Mouse (Mus musculus) forebrain, embryonic 16.5 days (tissue): ENCODE measurements at regions not wholly inside any gene's neighbourhood (a gene's known extent, or its start where the extent isn't known, plus 50 kb on each side); places are given as distances from the start of the nearest gene placed in this dataset.

Experiments
- ATAC-seq: fragments of 200-750 bp; cut with Nextera tagmentation; 2 replicates; pipeline ENCODE4 v1.8.0; 2017; ENCODE audit warnings: mild to moderate bottlenecking, moderate library complexity
- H3K27ac ChIP-seq: fragments of 300-500 bp; sonication (generic); 2 replicates; pipeline ENCODE4 v1.5.1; 2014; ENCODE audit warnings: low read length, control low read depth
- H3K27me3 ChIP-seq: fragments of 300-500 bp; sonication (generic); replicated peaks from 2 replicates; pipeline ENCODE4 v1.6.1; 2014; ENCODE audit warnings: low read length; ENCODE audit not compliant: control insufficient read depth, insufficient read depth
- H3K36me3 ChIP-seq: fragments of 300-500 bp; sonication (generic); 2 replicates; pipeline ENCODE4 v1.6.1; 2014; ENCODE audit not compliant: control insufficient read depth, insufficient read depth
- H3K4me1 ChIP-seq: fragments of 300-500 bp; sonication (generic); replicated peaks from 2 replicates; pipeline ENCODE4 v1.6.1; 2014; ENCODE audit warnings: low read length; ENCODE audit not compliant: control insufficient read depth, insufficient read depth
- H3K4me2 ChIP-seq: fragments of 300-500 bp; sonication (generic); 2 replicates; pipeline ENCODE4 v1.6.1; 2014; ENCODE audit warnings: mild to moderate bottlenecking, low read length, control low read depth
- H3K4me3 ChIP-seq: fragments of 300-500 bp; sonication (generic); replicated peaks from 2 replicates; pipeline ENCODE4 v1.5.1; 2014; ENCODE audit warnings: mild to moderate bottlenecking, low read length, control low read depth
- H3K9ac ChIP-seq: fragments of 300-500 bp; sonication (generic); replicated peaks from 2 replicates; pipeline ENCODE4 v1.6.1; 2014; ENCODE audit warnings: low read depth, low read length, control low read depth
- H3K9me3 ChIP-seq: fragments of 300-500 bp; sonication (generic); 2 replicates; pipeline ENCODE4 v1.6.1; 2016; ENCODE audit warnings: low read length; ENCODE audit not compliant: control insufficient read depth
- WGBS: fragments of 180-500 bp; shearing (Covaris S2); extraction: QIAGEN DNeasy Blood & Tissue Kit; methylation state at CpG from one replicate; pipeline ENCODE4 v1.1.7; 2014; 5-methylcytosine and 5-hydroxymethylcytosine counted together

- ATAC-seq = no peak
- WGBS = 82% methylated on average over 5 of the region's 5 CpGs
- H3K9ac ChIP-seq = no peak overlapping the region
- H3K27ac ChIP-seq = no peak overlapping the region
- no peak overlapping the region for H3K4me2 ChIP-seq
- H3K27me3 ChIP-seq = no peaks in the 10 kb centered on the region
- no peaks in the 10 kb centered on the region for H3K9me3 ChIP-seq
- H3K4me1 ChIP-seq = no peaks in the 10 kb centered on the region
- H3K4me3 ChIP-seq = no peak overlapping the region
- no peaks in the 10 kb centered on the region for H3K36me3 ChIP-seq
These were observed 86.6 kb upstream of the Opcml start for GRCm38 (mm10) chr9:27704001-27704400.

DNA sequence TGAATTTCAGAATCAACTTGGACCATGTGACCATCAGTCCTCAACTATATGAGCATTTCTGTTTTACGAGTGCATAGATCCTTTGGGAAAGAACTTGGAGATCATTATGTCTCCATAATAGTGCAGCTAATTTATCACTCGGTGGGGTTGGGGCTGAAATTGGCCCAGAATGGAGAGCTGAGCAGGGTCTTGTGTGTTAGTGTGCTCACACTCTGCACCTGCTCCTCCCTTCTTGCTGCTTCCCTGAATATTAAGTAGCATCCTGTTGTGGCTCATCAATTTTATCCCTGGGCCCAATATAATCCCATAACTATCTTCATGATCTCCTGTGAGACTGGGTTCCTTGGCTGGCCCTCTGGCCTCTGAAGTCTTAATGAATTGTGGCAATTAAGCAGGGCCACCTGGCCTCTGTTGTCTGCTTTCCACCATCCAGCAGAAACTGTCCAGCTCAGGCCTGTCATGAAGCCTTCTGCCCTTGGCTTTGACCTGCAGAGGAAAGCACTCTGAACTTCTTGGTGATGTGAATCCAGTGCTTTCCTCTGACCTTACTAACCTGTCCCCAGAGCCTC lies 66.7 kb upstream of the Opcml start:
- no peak overlapping the region for H3K4me3 ChIP-seq
- no peaks in the 10 kb centered on the region for H3K36me3 ChIP-seq
- H3K4me1 ChIP-seq = peaks cover 7% of the 10 kb centered on the region
- H3K9me3 ChIP-seq = no peaks in the 10 kb centered on the region
- H3K27me3 ChIP-seq = no peaks in the 10 kb centered on the region
- no peak overlapping the region for H3K27ac ChIP-seq
- 65% methylated on average over 2 of the region's 2 CpGs for WGBS
- no peak overlapping the region for H3K4me2 ChIP-seq
- ATAC-seq = no peak
- no peak overlapping the region for H3K9ac ChIP-seq

GRCm38 (mm10) chr9:27724576-27724975 lies 66.0 kb upstream of the Opcml start:
- H3K4me2 ChIP-seq = no peak overlapping the region
- no peak overlapping the region for H3K4me3 ChIP-seq
- no peaks in the 10 kb centered on the region for H3K27me3 ChIP-seq
- no peak overlapping the region for H3K9ac ChIP-seq
- H3K36me3 ChIP-seq = no peaks in the 10 kb centered on the region
- no peak for ATAC-seq
- 56% methylated on average over 2 of the region's 2 CpGs for WGBS
- H3K9me3 ChIP-seq = no peaks in the 10 kb centered on the region
- H3K27ac ChIP-seq = no peak overlapping the region
- H3K4me1 ChIP-seq = peaks cover 14% of the 10 kb centered on the region

GRCm38 (mm10) chr9:27728652-27729557 lies 61.7 kb upstream of the Opcml start:
- ATAC-seq = peak; percentile 98
- no peak overlapping the region for H3K4me3 ChIP-seq
- no peaks in the 10 kb centered on the region for H3K9me3 ChIP-seq
- H3K4me1 ChIP-seq = peaks cover 15% of the 10 kb centered on the region
- H3K27me3 ChIP-seq = no peaks in the 10 kb centered on the region
- H3K4me2 ChIP-seq = peak overlapping the region; percentile 39; the same call in 1 of the 2 replicates
- H3K36me3 ChIP-seq = no peaks in the 10 kb centered on the region
- no peak overlapping the region for H3K27ac ChIP-seq
- 4% methylated on average over 13 of the region's 13 CpGs for WGBS
- H3K9ac ChIP-seq = peak overlapping the region; percentile 38

- Histone ChIP-seq H3K9me3 (no peaks in the 10 kb centered on the region), H3K36me3 (no peaks in the 10 kb centered on the region), H3K4me3 (no peak overlapping the region), H3K4me1 (peaks cover 13% of the 10 kb centered on the region), H3K27ac (no peak overlapping the region), H3K9ac (no peak overlapping the region), H3K27me3 (no peaks in the 10 kb centered on the region), H3K4me2 (no peak overlapping the region)
- 70% methylated on average over 1 of the region's 1 CpGs for WGBS
- no peak for ATAC-seq
These were observed 61.1 kb upstream of the Opcml start for GRCm38 (mm10) chr9:27729558-27729889.

DNA sequence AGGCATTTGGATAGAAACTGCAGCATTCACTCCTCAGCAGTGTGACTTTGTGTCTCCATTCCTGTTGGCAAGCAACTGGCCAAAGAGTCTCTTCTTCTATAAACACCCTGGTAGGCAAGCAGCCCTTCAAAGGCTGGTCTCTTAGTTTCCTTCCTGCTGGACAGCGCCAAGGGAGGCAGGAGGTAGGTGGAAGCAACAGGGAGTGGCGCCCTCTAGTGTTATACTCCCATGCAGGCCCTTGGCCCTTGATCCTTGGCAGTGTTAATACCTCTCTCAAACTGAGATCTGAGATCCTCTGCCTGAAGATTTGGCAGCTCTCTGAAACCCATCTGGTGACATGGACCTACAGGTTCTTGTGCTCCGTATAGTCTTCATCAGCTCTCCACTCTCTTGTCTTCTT lies 51.3 kb upstream of the Opcml start:
- Histone ChIP-seq H3K27ac (no peak overlapping the region), H3K27me3 (no peaks in the 10 kb centered on the region), H3K9me3 (no peaks in the 10 kb centered on the region), H3K4me3 (no peak overlapping the region), H3K4me2 (no peak overlapping the region), H3K36me3 (no peaks in the 10 kb centered on the region), H3K4me1 (no peaks in the 10 kb centered on the region), H3K9ac (no peak overlapping the region)
- ATAC-seq = no peak
- 29% methylated on average over 3 of the region's 3 CpGs for WGBS
